Mouse (Mus musculus) ES-Bruce4 (cell line): ENCODE measurements at regions not wholly inside any gene's neighbourhood (a gene's known extent, or its start where the extent isn't known, plus 50 kb on each side); places are given as distances from the start of the nearest gene placed in this dataset.

Experiments
- CTCF ChIP-seq: IDR thresholded peaks from one replicate; pipeline ENCODE4 v1.8.1; 2011; ENCODE audit warnings: low read depth, low read length
- POLR2A ChIP-seq: IDR thresholded peaks from one replicate; pipeline ENCODE4 v1.8.1; 2011; ENCODE audit warnings: low read length; ENCODE audit not compliant: insufficient read depth

DNA sequence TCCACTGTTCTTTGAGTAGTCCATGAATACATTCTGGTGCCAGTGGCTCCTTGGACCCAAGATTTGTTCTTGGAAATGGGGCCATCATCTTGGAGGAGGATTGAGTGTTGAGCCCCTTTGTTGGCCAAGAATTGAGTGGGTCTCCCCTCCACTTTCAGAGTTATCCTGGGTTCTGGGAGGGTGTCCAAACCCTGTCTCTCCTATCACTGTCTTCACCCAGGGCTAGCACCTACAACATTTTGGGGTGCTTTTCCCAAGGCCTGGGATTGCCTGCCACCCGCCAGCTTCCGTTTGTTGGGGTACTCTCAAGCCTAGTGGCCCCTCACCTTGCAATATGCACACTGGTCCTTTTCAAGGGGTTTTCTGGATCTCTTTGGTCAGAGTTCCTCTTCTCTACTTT, 568.8 kb upstream of the Tbl1xr1 start:
- TF ChIP-seq CTCF (no peak), POLR2A (no peak)
